Mouse (Mus musculus) embryonic facial prominence, embryonic 12.5 days (tissue): Measurements from ENCODE around the gene Syf2. TPM values are rescaled to one million over a fixed set of nuclear protein-coding genes. Genes with fewer than 3 reads are reported as not detected.
"Not testable (repeated sequence)": the region's sequence is repeated elsewhere in the genome, so short reads cannot be mapped to it uniquely, and the experiment has no call there.

Experiments
- ATAC-seq: fragments of 200-750 bp; cut with Nextera tagmentation; 2 replicates; pipeline ENCODE4 v1.8.0; 2017; ENCODE audit not compliant: insufficient number of reproducible peaks, insufficient read depth, low FRiP score, low TSS enrichment
- H3K27ac ChIP-seq: fragments of 300-500 bp; sonication (generic); 2 replicates; pipeline ENCODE4 v1.5.1; 2016; ENCODE audit warnings: mild to moderate bottlenecking
- H3K27me3 ChIP-seq: fragments of 300-500 bp; sonication (generic); 2 replicates; pipeline ENCODE4 v1.6.1; 2016; ENCODE audit warnings: mild to moderate bottlenecking, moderate library complexity
- H3K36me3 ChIP-seq: fragments of 300-500 bp; sonication (generic); 2 replicates; pipeline ENCODE4 v1.6.1; 2016; ENCODE audit warnings: mild to moderate bottlenecking
- H3K4me1 ChIP-seq: fragments of 300-500 bp; sonication (generic); 2 replicates; pipeline ENCODE4 v1.6.1; 2016
- H3K4me2 ChIP-seq: fragments of 300-500 bp; sonication (generic); replicated peaks from 2 replicates; pipeline ENCODE4 v1.6.1; 2016; ENCODE audit warnings: mild to moderate bottlenecking, moderate library complexity
- H3K4me3 ChIP-seq: fragments of 300-500 bp; sonication (generic); 2 replicates; pipeline ENCODE4 v1.5.1; 2016; ENCODE audit warnings: mild to moderate bottlenecking
- H3K9ac ChIP-seq: fragments of 300-500 bp; sonication (generic); 2 replicates; pipeline ENCODE4 v1.6.1; 2016; ENCODE audit warnings: mild to moderate bottlenecking, moderate library complexity
- H3K9me3 ChIP-seq: fragments of 300-500 bp; sonication (generic); 2 replicates; pipeline ENCODE4 v1.6.1; 2016; ENCODE audit warnings: mild to moderate bottlenecking, moderate library complexity
- WGBS: fragments of 180-500 bp; shearing (Covaris S2); methylation state at CpG from one replicate; pipeline ENCODE4 v1.1.7; 2016; 5-methylcytosine and 5-hydroxymethylcytosine counted together
- polyA plus RNA-seq: library from polyadenylated mRNA; unstranded; fragments of >200 nt; fragmentation: Nextera tagmentation; extraction: Ambion mirVana; gene quantifications from 2 replicates; pipeline ENCODE4 v1.2.1, GENCODE M21; 2016

Syf2 gene
- polyA plus RNA-seq: 75.3 and 77.2 TPM in 2 replicates

- Histone ChIP-seq H3K27ac (peak within 1 kb of the TSS; percentile 79), H3K4me1 (peaks cover 9% of the 10 kb centered on the region), H3K9me3 (no peaks in the 10 kb centered on the region), H3K9ac (peak within 1 kb of the TSS; percentile 83), H3K27me3 (no peaks in the 10 kb centered on the region), H3K4me2 (peak within 1 kb of the TSS; percentile 89), H3K4me3 (peak within 1 kb of the TSS; percentile 96), H3K36me3 (peaks cover 56% of the 10 kb centered on the region)
- WGBS: under 1% methylated on average over 68 of the region's 68 CpGs
- peak; percentile 89 for ATAC-seq
Measured at GRCm38 (mm10) chr4:134930684-134931481, at the start of gene Syf2. TSS of gene Syf2 (plus strand) at chr4:134930898.

GRCm38 (mm10) chr4:134883266-134883665, 47.4 kb upstream of the Syf2 start:
- Histone ChIP-seq H3K9me3 (no peaks in the 10 kb centered on the region), H3K27ac (no peak overlapping the region), H3K4me3 (no peak overlapping the region), H3K27me3 (no peaks in the 10 kb centered on the region), H3K4me1 (0 out of 2 replicates have a peak, but pooled peaks cover 3% of the 10 kb centered on the region), H3K4me2 (no peak overlapping the region), H3K36me3 (no peaks in the 10 kb centered on the region), H3K9ac (no peak overlapping the region)
- 29% methylated on average over 7 of the region's 7 CpGs for WGBS
- ATAC-seq: no peak

GRCm38 (mm10) chr4:134883808-134884207, 46.9 kb upstream of the Syf2 start:
- no peak overlapping the region for H3K9ac ChIP-seq
- no peak overlapping the region for H3K4me2 ChIP-seq
- ATAC-seq: no peak
- no peaks in the 10 kb centered on the region for H3K36me3 ChIP-seq
- H3K4me3 ChIP-seq: no peak overlapping the region
- peaks cover under 1% of the 10 kb centered on the region; the same call in 1 of the 2 replicates for H3K9me3 ChIP-seq
- H3K27me3 ChIP-seq: no peaks in the 10 kb centered on the region
- 79% methylated on average over 10 of the region's 10 CpGs for WGBS
- H3K27ac ChIP-seq: no peak overlapping the region
- 0 out of 2 replicates have a peak, but pooled peaks cover 3% of the 10 kb centered on the region for H3K4me1 ChIP-seq

- no peak for ATAC-seq
- no peaks in the 10 kb centered on the region for H3K27me3 ChIP-seq
- H3K4me3 ChIP-seq: no peak overlapping the region
- peaks cover 3% of the 10 kb centered on the region; the same call in 1 of the 2 replicates for H3K9me3 ChIP-seq
- no peaks in the 10 kb centered on the region for H3K36me3 ChIP-seq
- H3K27ac ChIP-seq: no peak overlapping the region
- H3K4me2 ChIP-seq: no peak overlapping the region
- H3K9ac ChIP-seq: no peak overlapping the region
- H3K4me1 ChIP-seq: 0 out of 2 replicates have a peak, but pooled peaks cover 3% of the 10 kb centered on the region
- WGBS: 88% methylated on average over 4 of the region's 4 CpGs
Measured at GRCm38 (mm10) chr4:134884364-134884763, 46.3 kb upstream of the Syf2 start.

GRCm38 (mm10) chr4:134892096-134892495, 38.6 kb upstream of the Syf2 start:
- no peaks in the 10 kb centered on the region for H3K4me1 ChIP-seq
- WGBS: 76% methylated on average over 6 of the region's 6 CpGs
- no peak for ATAC-seq
- no peak overlapping the region for H3K9ac ChIP-seq
- no peak overlapping the region for H3K4me3 ChIP-seq
- H3K4me2 ChIP-seq: no peak overlapping the region
- H3K9me3 ChIP-seq: peaks cover 3% of the 10 kb centered on the region; the same call in 1 of the 2 replicates
- no peaks in the 10 kb centered on the region for H3K27me3 ChIP-seq
- H3K27ac ChIP-seq: no peak overlapping the region
- H3K36me3 ChIP-seq: peaks cover 28% of the 10 kb centered on the region

- Histone ChIP-seq H3K4me1 (no peaks in the 10 kb centered on the region), H3K4me3 (no peak overlapping the region), H3K36me3 (peaks cover 76% of the 10 kb centered on the region), H3K9ac (no peak overlapping the region), H3K4me2 (no peak overlapping the region), H3K9me3 (no peaks in the 10 kb centered on the region), H3K27ac (no peak overlapping the region), H3K27me3 (no peaks in the 10 kb centered on the region)
- no peak for ATAC-seq
- WGBS: 82% methylated on average over 6 of the region's 6 CpGs
Measured at GRCm38 (mm10) chr4:134897256-134897655, 33.4 kb upstream of the Syf2 start.

- Histone ChIP-seq H3K9ac (no peak overlapping the region), H3K4me1 (no peaks in the 10 kb centered on the region), H3K27ac (no peak overlapping the region), H3K4me2 (no peak overlapping the region), H3K27me3 (no peaks in the 10 kb centered on the region), H3K4me3 (no peak overlapping the region), H3K9me3 (no peaks in the 10 kb centered on the region), H3K36me3 (peaks cover 97% of the 10 kb centered on the region)
- ATAC-seq: no peak
- WGBS: 89% methylated on average over 8 of the region's 8 CpGs
Measured at GRCm38 (mm10) chr4:134901126-134901525, 29.6 kb upstream of the Syf2 start.

- H3K36me3 ChIP-seq: peaks cover 98% of the 10 kb centered on the region
- 75% methylated on average over 7 of the region's 7 CpGs for WGBS
- no peak for ATAC-seq
Measured at GRCm38 (mm10) chr4:134903046-134903445, 27.7 kb upstream of the Syf2 start.

GRCm38 (mm10) chr4:134911406-134911805, 19.3 kb upstream of the Syf2 start:
- 96% methylated on average over 7 of the region's 8 CpGs for WGBS
- H3K4me1 ChIP-seq, H3K4me2 ChIP-seq, H3K9ac ChIP-seq, H3K27ac ChIP-seq, H3K9me3 ChIP-seq, H3K4me3 ChIP-seq, H3K27me3 ChIP-seq, ATAC-seq: not testable (repeated sequence)
- H3K36me3 ChIP-seq: peaks cover 46% of the 10 kb centered on the region

More at GRCm38 (mm10) chr4:134903046-134903445, 27.7 kb upstream of the Syf2 start:
- H3K4me1 ChIP-seq: no peaks in the 10 kb centered on the region
- H3K4me2 ChIP-seq: no peak overlapping the region
- no peaks in the 10 kb centered on the region for H3K9me3 ChIP-seq
- no peak overlapping the region for H3K4me3 ChIP-seq
- no peak overlapping the region for H3K27ac ChIP-seq
- no peaks in the 10 kb centered on the region for H3K27me3 ChIP-seq
- no peak overlapping the region for H3K9ac ChIP-seq

- Histone ChIP-seq H3K27ac (no peak overlapping the region), H3K4me3 (peak overlapping the region; percentile 86), H3K4me1 (peaks cover 8% of the 10 kb centered on the region; the same call in 1 of the 2 replicates), H3K9me3 (no peaks in the 10 kb centered on the region), H3K9ac (no peak overlapping the region), H3K36me3 (peaks cover 27% of the 10 kb centered on the region), H3K27me3 (no peaks in the 10 kb centered on the region), H3K4me2 (peak overlapping the region; percentile 54)
- WGBS: 32% methylated on average over 3 of the region's 3 CpGs
- ATAC-seq: no peak
Measured at GRCm38 (mm10) chr4:134913413-134913812, 17.3 kb upstream of the Syf2 start.

GRCm38 (mm10) chr4:134914122-134914863, 16.4 kb upstream of the Syf2 start:
- peak; percentile 24; the same call in 1 of the 2 replicates for ATAC-seq
- Histone ChIP-seq H3K27ac (peak overlapping the region; percentile 91), H3K9me3 (no peaks in the 10 kb centered on the region), H3K4me2 (peak overlapping the region; percentile 54), H3K4me1 (peaks cover 8% of the 10 kb centered on the region; the same call in 1 of the 2 replicates), H3K27me3 (no peaks in the 10 kb centered on the region), H3K9ac (peak overlapping the region; percentile 94), H3K36me3 (peaks cover 19% of the 10 kb centered on the region), H3K4me3 (peak overlapping the region; percentile 86)
- 1% methylated on average over 43 of the region's 43 CpGs for WGBS
